Mouse (Mus musculus) erythroid progenitor cell, adult 5-6 weeks (primary cell): Measurements from ENCODE around the gene Gm7544. TPM values are rescaled to one million over a fixed set of nuclear protein-coding genes. Genes with fewer than 3 reads are reported as not detected.
"Not testable (repeated sequence)": the region's sequence is repeated elsewhere in the genome, so short reads cannot be mapped to it uniquely, and the experiment has no call there.

ENCODE experiments used
- ATAC-seq: replicated peaks from 2 replicates; pipeline ENCODE4 v1.8.0; 2016; ENCODE audit warnings: moderate number of reproducible peaks, mild to moderate bottlenecking, moderate TSS enrichment, inconsistent platforms; ENCODE audit not compliant: poor library complexity, low FRiP score, severe bottlenecking
- total RNA-seq, 2 experiments: library from RNA; stranded (forward) in 1 of 2; stranded (reverse) in 1 of 2; fragments of 150-400 nt in 1 of 2; fragments of 186-747, 209-891 nt in 1 of 2; gene quantifications; 2 replicates each; pipeline versions ENCODE4 v1.2.3 to v1.2.4; 2015 to 2017; ENCODE audit warnings: low replicate concordance in 2 of 2

The Gm7544 gene
- total RNA-seq, 2 experiments from 2014 or later: not detected

GRCm38 (mm10) chr1:82931326-82931725 lies 24.5 kb downstream of the Gm7544 start, which contains the start of gene Gm6217:
TSS of gene Gm6217 (minus strand) at chr1:82931399.
- not testable (repeated sequence) for ATAC-seq

DNA sequence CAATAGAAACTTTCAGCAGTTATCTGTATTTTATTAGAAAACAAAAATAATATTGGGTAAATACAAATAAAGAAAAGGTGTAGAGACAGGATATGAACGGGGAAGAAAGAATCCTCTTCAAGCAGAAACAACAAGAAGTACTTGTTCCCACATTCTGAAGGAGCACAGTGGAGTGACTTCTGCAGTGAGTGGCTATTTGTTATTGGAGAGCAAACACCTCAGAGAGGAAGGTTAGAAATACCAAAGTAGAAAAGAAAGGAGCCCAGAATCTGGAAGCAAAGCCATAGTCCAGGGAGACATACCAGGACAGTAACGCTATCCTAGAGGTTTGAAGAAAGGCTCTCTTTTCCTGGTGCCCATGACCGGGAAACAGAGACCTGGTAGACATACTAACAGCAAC lies 25.3 kb downstream of the Gm7544 start:
- ATAC-seq: not testable (repeated sequence)

GRCm38 (mm10) chr1:82924650-82925049 lies 31.2 kb downstream of the Gm7544 start, which contains the start of gene A030014E15Rik:
TSS of gene A030014E15Rik (plus strand) at chr1:82924917.
- ATAC-seq: no peak

DNA sequence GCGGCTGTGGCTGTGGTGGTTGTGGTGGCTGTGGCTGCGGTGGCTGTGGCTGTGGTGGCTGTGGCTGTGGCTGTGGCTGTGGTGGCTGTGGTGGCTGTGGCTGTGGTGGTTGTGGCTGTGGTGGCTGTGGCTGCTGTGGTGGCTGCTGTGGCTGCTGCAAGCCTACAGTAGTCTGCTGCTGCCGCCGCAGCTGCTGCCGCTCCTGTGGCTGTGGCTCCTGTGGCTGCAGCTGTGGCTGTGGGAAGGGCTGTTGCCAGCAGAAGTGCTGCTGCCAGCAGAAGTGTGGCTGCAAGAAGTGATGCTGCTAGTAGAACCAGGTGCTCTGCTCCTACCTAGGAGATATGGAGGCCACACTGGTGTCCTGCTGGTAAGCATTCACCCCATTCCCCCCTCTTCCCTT lies 42.4 kb downstream of the Gm7544 start:
- not testable (repeated sequence) for ATAC-seq

- no peak for ATAC-seq
Measured at GRCm38 (mm10) chr1:82913025-82913424, 42.8 kb downstream of the Gm7544 start, which contains the start of gene A030005L19Rik. TSS of gene A030005L19Rik (plus strand) at chr1:82913325.

DNA sequence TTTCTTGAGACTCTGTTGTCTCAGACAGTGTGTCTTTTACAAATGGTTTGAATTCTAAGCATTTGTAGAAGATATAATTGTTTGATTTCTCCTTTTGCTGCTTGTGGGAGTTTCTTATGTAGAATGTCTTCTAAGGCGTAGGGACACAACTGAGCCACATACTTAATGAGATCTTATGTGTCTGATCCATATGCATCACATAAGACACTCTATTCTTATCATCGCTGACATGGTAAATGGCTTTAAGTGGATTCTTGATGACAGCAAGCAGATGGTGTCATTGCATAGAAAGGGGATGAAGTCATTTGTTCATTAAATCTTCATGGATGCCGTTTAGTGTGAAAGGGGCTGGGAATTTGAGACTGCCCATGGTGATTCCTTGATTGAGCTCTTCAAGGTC lies 49.9 kb downstream of the Gm7544 start:
- no peak for ATAC-seq

Other genes starting within 250 kb of the Gm7544 start
- gene Mff, start 231.1 kb downstream of the Gm7544 start, total RNA-seq (2015; ENCODE audit: low replicate concordance): 137 and 155 TPM in 2 replicates
- 71.2 and 78.5 TPM in 2 replicates for gene Mff, start 231.1 kb downstream of the Gm7544 start, total RNA-seq (2017; ENCODE audit: low replicate concordance)
- gene Tm4sf20, start 187.6 kb downstream of the Gm7544 start, total RNA-seq (2015; ENCODE audit: low replicate concordance): not detected in 2 replicates
- gene Tm4sf20, start 187.6 kb downstream of the Gm7544 start, total RNA-seq (2017; ENCODE audit: low replicate concordance): not detected in 2 replicates
- gene Gm47791, start 184.8 kb downstream of the Gm7544 start, total RNA-seq (2015; ENCODE audit: low replicate concordance): not detected in 2 replicates
- not detected in 2 replicates for gene Gm47791, start 184.8 kb downstream of the Gm7544 start, total RNA-seq (2017; ENCODE audit: low replicate concordance)
- gene Agfg1, start 116.5 kb downstream of the Gm7544 start, total RNA-seq (2015; ENCODE audit: low replicate concordance): 24.9 and 33.5 TPM in 2 replicates
- 24.1 and 25.6 TPM in 2 replicates for gene Agfg1, start 116.5 kb downstream of the Gm7544 start, total RNA-seq (2017; ENCODE audit: low replicate concordance)
- gene A030005L19Rik, start 42.7 kb downstream of the Gm7544 start, total RNA-seq (2015; ENCODE audit: low replicate concordance): 5.8 TPM in 1 of 2 replicates, not detected in the other
- gene A030005L19Rik, start 42.7 kb downstream of the Gm7544 start, total RNA-seq (2017; ENCODE audit: low replicate concordance): 1.7 TPM in 1 of 2 replicates, not detected in the other
- not detected in 2 replicates for gene A030014E15Rik, start 31.1 kb downstream of the Gm7544 start, total RNA-seq (2015; ENCODE audit: low replicate concordance)
- not detected in 2 replicates for gene A030014E15Rik, start 31.1 kb downstream of the Gm7544 start, total RNA-seq (2017; ENCODE audit: low replicate concordance)
- gene Gm6217, start 24.6 kb downstream of the Gm7544 start, total RNA-seq (2015; ENCODE audit: low replicate concordance): not detected in 2 replicates
- gene Gm6217, start 24.6 kb downstream of the Gm7544 start, total RNA-seq (2017; ENCODE audit: low replicate concordance): not detected in 2 replicates
- gene A030003K21Rik, start 12.6 kb downstream of the Gm7544 start, total RNA-seq (2015; ENCODE audit: low replicate concordance): not detected in 2 replicates
- gene A030003K21Rik, start 12.6 kb downstream of the Gm7544 start, total RNA-seq (2017; ENCODE audit: low replicate concordance): not detected in 2 replicates
- not detected in 2 replicates for gene Gm47955, start 4.3 kb upstream of the Gm7544 start, total RNA-seq (2015; ENCODE audit: low replicate concordance)
- gene Gm47955, start 4.3 kb upstream of the Gm7544 start, total RNA-seq (2017; ENCODE audit: low replicate concordance): not detected in 2 replicates
- gene Gm47959, start 44.5 kb upstream of the Gm7544 start, total RNA-seq (2015; ENCODE audit: low replicate concordance): not detected in 2 replicates
- gene Gm47959, start 44.5 kb upstream of the Gm7544 start, total RNA-seq (2017; ENCODE audit: low replicate concordance): not detected in 2 replicates
- gene Slc19a3, start 82.4 kb upstream of the Gm7544 start, total RNA-seq (2015; ENCODE audit: low replicate concordance): not detected in 2 replicates
- not detected in 2 replicates for gene Slc19a3, start 82.4 kb upstream of the Gm7544 start, total RNA-seq (2017; ENCODE audit: low replicate concordance)
- gene Krtap28-10, start 86.5 kb upstream of the Gm7544 start, total RNA-seq (2015; ENCODE audit: low replicate concordance): not detected in 2 replicates
- gene Krtap28-10, start 86.5 kb upstream of the Gm7544 start, total RNA-seq (2017; ENCODE audit: low replicate concordance): not detected in 2 replicates
- gene Gm47969, start 88.9 kb upstream of the Gm7544 start, total RNA-seq (2015; ENCODE audit: low replicate concordance): not detected in 2 replicates
- not detected in 2 replicates for gene Gm47969, start 88.9 kb upstream of the Gm7544 start, total RNA-seq (2017; ENCODE audit: low replicate concordance)
- gene A030005K14Rik, start 103.4 kb upstream of the Gm7544 start, total RNA-seq (2015; ENCODE audit: low replicate concordance): not detected in 2 replicates
- gene A030005K14Rik, start 103.4 kb upstream of the Gm7544 start, total RNA-seq (2017; ENCODE audit: low replicate concordance): not detected in 2 replicates
- not detected in 2 replicates for gene Krtap28-13, start 104.9 kb upstream of the Gm7544 start, total RNA-seq (2015; ENCODE audit: low replicate concordance)
- gene Krtap28-13, start 104.9 kb upstream of the Gm7544 start, total RNA-seq (2017; ENCODE audit: low replicate concordance): not detected in 2 replicates
- gene Ccl20, start 160.8 kb upstream of the Gm7544 start, total RNA-seq (2015; ENCODE audit: low replicate concordance): not detected in 2 replicates
- gene Ccl20, start 160.8 kb upstream of the Gm7544 start, total RNA-seq (2017; ENCODE audit: low replicate concordance): not detected in 2 replicates
- gene Daw1, start 203.7 kb upstream of the Gm7544 start, total RNA-seq (2015; ENCODE audit: low replicate concordance): not detected in 2 replicates
- not detected in 2 replicates for gene Daw1, start 203.7 kb upstream of the Gm7544 start, total RNA-seq (2017; ENCODE audit: low replicate concordance)